In genomic region chr9:118958802-118959201, GRCm38 (mm10) we compare ENCODE assay signal across 13 mouse cellular contexts. TPM values are rescaled to one million over a fixed set of nuclear protein-coding genes. Genes with fewer than 3 reads are reported as not detected.
DNase-seq lines count a peak whose midpoint lies in the region; ATAC-seq and TF ChIP-seq lines count a peak whose summit lies in the region.
"Had no signal": no experiment of that assay in that cellular context is flagged by ENCODE, and none has a peak within 500 bp of the region (broad histone marks: within the 10 kb centered on the region; RNA-seq: fewer than 3 reads in every experiment).

No protein-coding gene starts in this region.

- H3K4me1 ChIP-seq in embryonic facial prominence, embryonic 15.5 days = peaks cover 15% of the 10 kb centered on the region
- H3K4me1 ChIP-seq in lung, postnatal 0 days (ENCODE audit: insufficient read depth, low read depth, low read length) = peaks cover 19% of the 10 kb centered on the region; the same call in 1 of the 2 replicates
- H3K4me1 ChIP-seq: forebrain, embryonic 12.5 days had no signal

- TF ChIP-seq CTCF in layer of hippocampus, adult 2 months (conservative IDR thresholded peaks at IDR 0.05) = no peak
- no peak for TF ChIP-seq CTCF in lung, postnatal 0 days (IDR thresholded peaks at IDR 0.05)

- H3K27ac ChIP-seq in layer of hippocampus, adult 2 months = 0 out of 2 replicates have a peak overlapping the region, but pooled peaks have one; percentile 39
- peak overlapping the region; percentile 48; the same call in 1 of the 2 replicates for H3K27ac ChIP-seq in embryonic facial prominence, embryonic 15.5 days (replicated peaks)
- peak overlapping the region; percentile 62; the same call in 1 of the 2 replicates for H3K27ac ChIP-seq in lung, postnatal 0 days (ENCODE audit: low read length)
- H3K27ac ChIP-seq: forebrain, embryonic 12.5 days; hindbrain, embryonic 12.5 days; left cerebral cortex, adult 2 months had no signal

- no peaks in the 10 kb centered on the region for H3K36me3 ChIP-seq in embryonic facial prominence, embryonic 15.5 days
- no peaks in the 10 kb centered on the region for H3K36me3 ChIP-seq in lung, postnatal 0 days (ENCODE audit: insufficient read depth, low read length)
- H3K36me3 ChIP-seq: forebrain, embryonic 12.5 days; G1E; hindbrain, embryonic 12.5 days had no signal

- WGBS in embryonic facial prominence, embryonic 15.5 days = 44% methylated on average over 7 of the region's 7 CpGs
- 33% methylated on average over 7 of the region's 7 CpGs for WGBS in lung, postnatal 0 days

- no peaks in the 10 kb centered on the region for H3K9me3 ChIP-seq in embryonic facial prominence, embryonic 15.5 days (replicated peaks)
- no peaks in the 10 kb centered on the region for H3K9me3 ChIP-seq in lung, postnatal 0 days (ENCODE audit: low read length)
- H3K9me3 ChIP-seq: forebrain, embryonic 12.5 days; hindbrain, embryonic 12.5 days had no signal

- ATAC-seq in embryonic facial prominence, embryonic 15.5 days (ENCODE audit: insufficient number of reproducible peaks, low FRiP score, low TSS enrichment, low read depth) = no peak
- peak; percentile 18 for ATAC-seq in lung, postnatal 0 days

- H3K9ac ChIP-seq in embryonic facial prominence, embryonic 15.5 days = no peak overlapping the region
- H3K9ac ChIP-seq in lung, postnatal 0 days (replicated peaks; ENCODE audit: low read depth) = no peak overlapping the region
- H3K9ac ChIP-seq: forebrain, embryonic 12.5 days; hindbrain, embryonic 12.5 days had no signal

- peak; percentile 36; the same call in 1 of the 2 replicates for TF ChIP-seq EP300 in lung, postnatal 0 days (IDR thresholded peaks at IDR 0.05)

- H3K27me3 ChIP-seq in embryonic facial prominence, embryonic 15.5 days = no peaks in the 10 kb centered on the region
- no peaks in the 10 kb centered on the region for H3K27me3 ChIP-seq in lung, postnatal 0 days (replicated peaks; ENCODE audit: insufficient read depth, low read length)
- H3K27me3 ChIP-seq: forebrain, embryonic 12.5 days; hindbrain, embryonic 12.5 days; megakaryocyte, embryonic 14.5 days had no signal

- H3K4me3 ChIP-seq in layer of hippocampus, adult 2 months = no peak overlapping the region
- no peak overlapping the region for H3K4me3 ChIP-seq in embryonic facial prominence, embryonic 15.5 days (replicated peaks)
- H3K4me3 ChIP-seq in lung, postnatal 0 days (ENCODE audit: low read depth, low read length) = no peak overlapping the region
- H3K4me3 ChIP-seq: forebrain, embryonic 12.5 days; hindbrain, embryonic 12.5 days; left cerebral cortex, adult 2 months; megakaryocyte, embryonic 14.5 days had no signal

- H3K4me2 ChIP-seq in embryonic facial prominence, embryonic 15.5 days (replicated peaks) = no peak overlapping the region
- no peak overlapping the region for H3K4me2 ChIP-seq in lung, postnatal 0 days (replicated peaks; ENCODE audit: low read depth, low read length)
- H3K4me2 ChIP-seq: forebrain, embryonic 12.5 days; hindbrain, embryonic 12.5 days had no signal

- DNase-seq in layer of hippocampus, adult 2 months (ENCODE audit: low spot score in 2 of 2) = no peak
- DNase-seq in layer of hippocampus, adult 9-11 months = no peak
- DNase-seq in kidney, adult 18-20 months = peak; percentile 51
- DNase-seq in lung, postnatal 0 days (ENCODE audit: low spot score) = no peak
- no peak for DNase-seq in T-cell, adult 2 months (ENCODE audit: low spot score)
- DNase-seq in thymus, postnatal 0 days (ENCODE audit: low spot score) = no peak
- DNase-seq: right cerebral cortex, postnatal 14 days had no signal

RNA-seq across cellular contexts. Expression of gene Ctdspl, which starts 32.5 kb away (rescaled TPM):
- total RNA-seq in layer of hippocampus, adult 2 months (2021) = 10 to 100 TPM; 23.9 to 28.0 TPM
- 18.5 and 19.2 TPM in 2 replicates for polyA plus RNA-seq in embryonic facial prominence, embryonic 15.5 days (2015; fragmentation: Nextera tagmentation; extraction: Ambion mirVana)
- polyA plus RNA-seq in lung, postnatal 0 days (2015; fragmentation: Nextera tagmentation; extraction: Ambion mirVana) = 27.8 and 29.9 TPM in 2 replicates
- polyA plus RNA-seq in thymus, postnatal 0 days (2015; fragmentation: Nextera tagmentation; extraction: Ambion mirVana) = 3.3 and 4.2 TPM in 2 replicates
- polyA plus RNA-seq: G1E had no signal
